Mouse (Mus musculus): ENCODE data around the gene Asb7. TPM values are rescaled to one million over a fixed set of nuclear protein-coding genes. Genes with fewer than 3 reads are reported as not detected.

Gene Asb7
- polyA plus RNA-seq, 1 experiment from 2014 or later = 17.3 TPM

Other genes starting within 250 kb of the Asb7 start
- 16.9 and 19.5 TPM in 2 replicates for gene Lins1, start 293 bp upstream of the Asb7 start, polyA plus RNA-seq (2015; fragmentation: Nextera tagmentation; extraction: Ambion mirVana)
- gene Cers3, start 53.9 kb upstream of the Asb7 start, polyA plus RNA-seq (2015; fragmentation: Nextera tagmentation; extraction: Ambion mirVana) = 1.2 and 1.3 TPM in 2 replicates
- 4.6 TPM in 2 replicates for gene Adamts17, start 150.1 kb upstream of the Asb7 start, polyA plus RNA-seq (2015; fragmentation: Nextera tagmentation; extraction: Ambion mirVana)

All from kidney, embryonic 15.5 days (tissue).